Mouse (Mus musculus): ENCODE data around the gene Cspg4.

DNA sequence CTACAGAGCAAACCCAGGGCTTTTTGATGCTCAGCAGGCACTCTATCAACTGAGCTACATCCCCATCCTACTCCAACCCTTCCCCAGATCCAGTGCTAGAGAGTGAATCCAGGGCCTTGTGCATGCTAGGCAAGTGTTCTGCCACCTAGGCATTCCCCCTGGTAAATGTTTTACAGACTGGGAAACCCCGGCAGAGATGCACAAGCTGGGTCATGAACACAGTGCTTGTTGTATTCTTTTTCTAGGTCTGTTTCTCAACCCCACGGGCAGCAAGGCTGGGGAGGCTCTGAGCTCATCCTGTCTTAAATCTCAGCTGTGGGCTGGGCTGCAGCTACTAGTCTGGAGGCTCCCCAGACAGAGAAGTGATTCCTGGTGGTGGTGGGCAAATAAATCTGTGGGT, 2.0 kb upstream of the Cspg4 start:
- TF ChIP-seq CTCF (IDR thresholded peaks at IDR 0.05; ENCODE audit: low read depth, low read length) (no peak), POLR2A (IDR thresholded peaks at IDR 0.05; ENCODE audit: extremely low read depth, insufficient read depth, low read length) (no peak)
